Mouse (Mus musculus): ENCODE measurements around the gene Cers3. TPM values are rescaled to one million over a fixed set of nuclear protein-coding genes. Genes with fewer than 3 reads are reported as not detected.

The Cers3 gene
- polyA plus RNA-seq, 1 experiment from 2014 or later, result 0.69 TPM

DNA sequence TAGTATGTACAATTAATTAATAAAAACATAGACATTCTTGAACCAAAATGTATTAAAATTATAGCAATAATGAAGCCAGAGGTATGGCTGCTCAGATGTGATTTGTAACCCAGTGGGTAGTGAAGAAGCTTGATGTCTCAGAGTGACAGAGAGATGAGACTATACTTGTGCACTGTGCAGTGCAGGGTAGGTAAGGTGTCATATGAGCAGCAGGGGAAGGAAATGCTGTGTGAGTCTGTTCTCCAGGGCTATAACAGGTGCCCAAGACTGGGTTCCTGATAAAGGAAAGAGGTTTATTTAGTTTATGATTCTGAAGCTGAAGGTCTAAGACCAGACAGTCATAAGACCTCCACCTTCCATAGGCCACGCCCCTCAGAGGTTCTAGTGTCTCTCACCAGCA, 69.9 kb downstream of the Cers3 start:
- no peak overlapping the region for H3K4me3 ChIP-seq
- H3K36me3 ChIP-seq, result no peaks in the 10 kb centered on the region
- WGBS, result 70% methylated on average over 1 of the region's 1 CpGs
- no peak overlapping the region for H3K27ac ChIP-seq (replicated peaks)
- H3K27me3 ChIP-seq (ENCODE audit: low read depth, poor library complexity, severe bottlenecking), result no peaks in the 10 kb centered on the region
- no peaks in the 10 kb centered on the region for H3K9me3 ChIP-seq (replicated peaks)
- no peaks in the 10 kb centered on the region for H3K4me1 ChIP-seq
- DNase-seq (ENCODE audit: low spot score), result no peak

DNA sequence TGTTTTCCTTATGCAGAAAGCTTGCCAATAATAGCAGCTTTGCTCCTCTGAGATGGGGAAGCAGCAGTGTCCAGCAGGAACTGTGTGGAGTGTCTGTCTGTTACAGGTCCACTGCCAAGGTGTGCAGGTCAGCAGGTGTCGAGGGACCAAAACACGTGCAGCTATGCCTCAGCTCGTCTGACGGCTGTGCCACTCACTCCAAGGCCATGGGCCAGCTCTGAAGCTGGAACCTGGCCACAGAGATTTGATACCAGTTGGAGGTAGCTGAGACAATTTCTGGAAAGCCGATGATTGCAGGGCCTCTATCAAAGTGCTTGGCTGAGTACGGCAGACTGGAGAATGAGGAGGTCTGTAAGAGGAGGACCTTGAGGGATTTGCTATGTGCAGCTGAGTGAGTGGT, 72.2 kb downstream of the Cers3 start:
- WGBS, result 90% methylated on average over 6 of the region's 6 CpGs
- no peaks in the 10 kb centered on the region for H3K9me3 ChIP-seq (replicated peaks)

DNA sequence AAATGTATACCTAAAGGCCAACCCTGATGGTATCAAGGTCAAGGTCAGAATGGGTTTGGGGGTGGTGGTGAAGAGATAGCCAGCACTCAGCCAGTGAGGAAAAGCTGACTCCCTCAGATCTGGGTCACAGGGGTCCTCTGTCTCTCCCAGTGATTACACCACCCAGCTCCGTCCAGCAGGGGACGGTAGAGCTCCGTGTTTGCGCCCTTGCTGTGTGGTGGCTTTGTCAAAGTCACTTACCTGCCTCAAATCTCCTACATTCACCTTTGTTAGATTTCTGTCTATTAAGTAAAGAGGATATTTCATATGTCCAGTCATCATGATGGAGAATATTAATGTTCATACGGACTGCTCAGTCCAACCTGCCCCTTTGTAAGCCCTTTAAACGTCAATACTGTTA, 76.7 kb downstream of the Cers3 start:
- Histone ChIP-seq H3K36me3 (no peaks in the 10 kb centered on the region), H3K4me3 (no peak overlapping the region), H3K27ac (replicated peaks) (no peak overlapping the region), H3K4me1 (no peaks in the 10 kb centered on the region), H3K27me3 (ENCODE audit: low read depth, poor library complexity, severe bottlenecking) (no peaks in the 10 kb centered on the region), H3K9me3 (replicated peaks) (no peaks in the 10 kb centered on the region)
- peak; percentile 36 for DNase-seq (ENCODE audit: low spot score)
- 27% methylated on average over 6 of the region's 6 CpGs for WGBS

More for the DNA sequence above, 72.2 kb downstream of the Cers3 start:
- Histone ChIP-seq H3K27ac (replicated peaks) (no peak overlapping the region), H3K36me3 (no peaks in the 10 kb centered on the region), H3K27me3 (ENCODE audit: low read depth, poor library complexity, severe bottlenecking) (no peaks in the 10 kb centered on the region), H3K4me3 (no peak overlapping the region), H3K4me1 (no peaks in the 10 kb centered on the region)
- no peak for DNase-seq (ENCODE audit: low spot score)

DNA sequence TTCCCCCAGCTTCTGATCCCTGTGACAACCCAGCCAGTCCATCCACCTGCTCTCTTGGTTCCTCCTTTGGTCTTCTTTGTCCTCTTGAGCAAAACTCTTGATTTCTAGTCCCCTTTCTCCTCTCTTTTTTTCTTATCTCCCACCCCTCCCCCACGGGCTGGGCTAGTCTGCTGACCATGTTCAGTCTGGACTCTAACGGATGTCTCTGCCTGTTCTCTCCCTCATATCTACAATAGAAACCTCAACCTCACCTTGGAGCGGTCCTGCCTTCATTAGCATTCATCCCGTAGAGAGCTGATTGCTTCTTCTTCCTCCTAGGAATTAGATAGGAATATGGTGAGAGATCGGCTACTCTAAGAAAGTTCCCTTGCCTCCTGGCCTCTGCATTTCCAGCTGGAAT, 87.5 kb downstream of the Cers3 start:
- Histone ChIP-seq H3K27ac (replicated peaks) (no peak overlapping the region), H3K27me3 (ENCODE audit: low read depth, poor library complexity, severe bottlenecking) (no peaks in the 10 kb centered on the region; the same call in 1 of the 2 replicates), H3K4me3 (no peak overlapping the region), H3K9me3 (replicated peaks) (no peaks in the 10 kb centered on the region), H3K36me3 (no peaks in the 10 kb centered on the region), H3K4me1 (no peaks in the 10 kb centered on the region)
- DNase-seq (ENCODE audit: low spot score), result no peak
- WGBS, result 83% methylated on average over 5 of the region's 5 CpGs

DNA sequence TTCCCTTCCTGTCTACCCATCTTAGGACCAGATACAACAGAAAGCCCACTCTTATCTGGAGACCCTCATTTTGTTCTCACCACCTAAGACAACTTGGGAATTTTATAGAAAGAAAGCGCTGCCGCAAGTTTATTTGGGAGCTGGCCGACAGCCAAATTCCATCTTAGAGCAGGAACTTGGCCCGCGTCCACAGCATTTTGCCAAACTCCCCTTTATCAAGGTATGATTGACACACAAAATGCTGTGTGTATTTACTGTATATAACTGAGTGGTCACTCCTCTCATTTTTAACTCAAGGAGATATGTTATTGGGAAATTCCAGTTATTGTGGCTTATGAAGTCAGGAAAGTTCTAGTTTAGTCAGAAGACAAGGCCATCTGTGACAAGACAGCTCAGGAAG, 88.0 kb downstream of the Cers3 start:
- DNase-seq (ENCODE audit: low spot score), result no peak
- H3K4me3 ChIP-seq, result no peak overlapping the region
- no peaks in the 10 kb centered on the region; the same call in 1 of the 2 replicates for H3K27me3 ChIP-seq (ENCODE audit: low read depth, poor library complexity, severe bottlenecking)
- WGBS, result 95% methylated on average over 5 of the region's 5 CpGs
- no peaks in the 10 kb centered on the region for H3K4me1 ChIP-seq
- no peaks in the 10 kb centered on the region for H3K36me3 ChIP-seq
- H3K27ac ChIP-seq (replicated peaks), result no peak overlapping the region
- H3K9me3 ChIP-seq (replicated peaks), result no peaks in the 10 kb centered on the region

DNA sequence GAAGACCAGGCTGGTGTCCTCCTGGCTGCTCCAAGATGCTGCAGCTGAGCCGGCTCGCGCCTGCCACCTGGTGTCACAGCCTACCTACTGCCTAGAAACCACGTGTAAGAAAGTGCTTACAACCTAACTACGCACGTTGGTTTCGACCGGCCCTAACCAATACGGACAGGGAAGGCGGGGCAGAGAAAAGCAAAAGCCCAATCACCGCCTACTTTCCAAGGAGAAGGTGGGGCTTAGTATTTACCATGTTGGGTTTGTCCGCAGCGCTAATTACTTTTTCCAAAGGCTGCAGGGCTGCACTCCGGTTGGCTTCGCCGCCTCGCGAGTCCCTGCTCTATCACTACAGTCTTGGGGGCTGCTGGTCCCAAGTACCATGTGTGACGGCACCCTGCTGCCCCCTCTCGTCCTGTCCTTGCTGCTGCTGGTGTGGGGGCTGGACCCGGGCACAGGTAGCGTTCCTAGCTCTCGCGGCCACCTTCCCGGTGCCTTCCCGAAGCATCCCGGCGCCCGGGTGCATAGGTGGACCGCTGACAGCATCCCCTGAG, 96.2 kb downstream of the Cers3 start, which contains the start of gene Adamts17:
Adamts17 (plus strand) TSS at position 273 of the 545 bp plus-strand sequence.
- Histone ChIP-seq H3K4me1 (peaks cover 20% of the 10 kb centered on the region), H3K27me3 (ENCODE audit: low read depth, poor library complexity, severe bottlenecking) (peaks cover 50% of the 10 kb centered on the region), H3K9me3 (replicated peaks) (no peaks in the 10 kb centered on the region), H3K27ac (replicated peaks) (peak within 1 kb of the TSS; percentile 55; the same call in 1 of the 2 replicates), H3K36me3 (no peaks in the 10 kb centered on the region), H3K4me3 (peak within 1 kb of the TSS; percentile 65)
- DNase-seq (ENCODE audit: low spot score), result peak; percentile 91
- under 1% methylated on average over 30 of the region's 30 CpGs for WGBS

DNA sequence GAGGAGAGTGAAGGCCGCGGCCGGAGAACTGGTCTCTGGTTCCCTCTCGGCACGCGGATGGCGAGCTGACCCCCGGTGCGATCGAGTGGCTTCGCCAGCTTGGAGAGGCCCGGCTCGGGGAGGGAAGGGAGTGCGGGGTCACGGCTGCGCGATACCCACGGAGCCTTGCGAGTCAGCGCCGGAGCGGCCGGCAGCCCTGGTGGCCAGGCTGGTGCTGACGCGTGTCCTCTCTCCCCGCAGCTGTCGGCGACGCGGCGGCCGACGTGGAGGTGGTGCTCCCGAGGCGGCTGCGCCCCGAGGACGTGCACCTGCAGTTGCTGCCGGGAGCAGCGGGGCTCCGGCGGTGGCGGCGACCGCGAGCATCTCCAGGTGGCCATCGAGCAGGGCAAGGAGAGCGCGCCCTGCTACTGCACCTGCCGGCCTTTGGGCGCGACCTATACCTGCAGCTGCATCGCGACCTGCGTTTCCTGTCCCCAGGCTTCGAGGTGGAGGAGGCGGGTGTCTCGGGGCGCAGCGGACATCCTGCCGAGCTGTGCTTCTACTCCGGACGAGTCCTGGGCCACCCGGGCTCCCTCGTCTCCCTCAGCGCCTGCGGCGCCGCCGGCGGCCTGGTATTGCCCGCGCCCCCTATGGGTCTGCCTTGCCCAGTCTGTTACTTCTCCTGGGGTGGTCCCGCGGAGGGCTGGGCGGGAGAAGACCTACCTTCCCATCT, 96.9 kb downstream of the Cers3 start:
- Histone ChIP-seq H3K9me3 (replicated peaks) (no peaks in the 10 kb centered on the region), H3K4me1 (peaks cover 20% of the 10 kb centered on the region), H3K27me3 (ENCODE audit: low read depth, poor library complexity, severe bottlenecking) (peaks cover 50% of the 10 kb centered on the region), H3K36me3 (no peaks in the 10 kb centered on the region), H3K4me3 (peak overlapping the region; percentile 65), H3K27ac (replicated peaks) (peak overlapping the region; percentile 55; the same call in 1 of the 2 replicates)
- DNase-seq (ENCODE audit: low spot score), result peak; percentile 55
- WGBS, result under 1% methylated on average over 74 of the region's 76 CpGs

DNA sequence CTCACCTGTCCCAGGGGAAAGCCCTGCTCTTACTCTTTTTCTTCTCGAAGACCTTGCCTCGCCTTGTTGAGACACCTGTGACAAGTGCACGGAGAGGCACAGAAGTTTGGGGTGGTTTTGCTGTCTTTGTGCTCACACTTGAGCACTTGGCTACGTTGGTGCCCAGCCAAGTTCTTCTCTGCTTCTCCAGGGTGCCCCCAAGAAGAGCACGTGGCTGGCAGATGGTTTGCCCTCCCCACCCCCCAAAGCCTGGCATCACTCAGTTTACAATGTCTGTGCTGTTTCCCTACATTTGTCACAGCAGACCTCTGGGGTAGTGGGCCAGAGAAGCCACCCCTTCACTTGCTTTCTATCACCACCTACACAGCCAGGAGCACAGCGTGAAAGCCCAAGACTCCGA, 97.9 kb downstream of the Cers3 start:
- H3K27me3 ChIP-seq (ENCODE audit: low read depth, poor library complexity, severe bottlenecking), result peaks cover 50% of the 10 kb centered on the region
- no peak overlapping the region for H3K4me3 ChIP-seq
- H3K36me3 ChIP-seq, result no peaks in the 10 kb centered on the region
- no peak for DNase-seq (ENCODE audit: low spot score)
- peaks cover 20% of the 10 kb centered on the region for H3K4me1 ChIP-seq
- no peak overlapping the region for H3K27ac ChIP-seq (replicated peaks)
- no peaks in the 10 kb centered on the region for H3K9me3 ChIP-seq (replicated peaks)
- WGBS, result 82% methylated on average over 7 of the region's 7 CpGs

DNA sequence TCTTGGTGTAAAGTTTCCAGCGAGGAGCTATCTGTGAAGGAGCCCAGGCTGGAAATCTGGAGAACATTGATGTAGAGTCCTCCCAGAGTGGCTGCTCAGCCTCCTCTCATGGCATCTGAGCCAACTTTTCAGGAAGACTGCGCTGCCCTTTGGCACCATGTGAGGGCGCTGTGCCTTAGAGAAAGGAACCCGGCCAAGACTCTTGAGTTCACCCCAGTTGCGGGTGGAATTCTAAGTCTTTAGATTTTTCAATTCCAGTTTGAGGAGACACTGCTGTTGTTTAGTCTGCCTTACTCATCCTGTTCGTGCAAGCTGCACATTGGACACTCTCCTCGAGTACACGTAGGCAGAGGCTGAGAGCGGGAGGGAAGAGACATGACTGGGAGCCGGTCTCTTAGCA, 98.7 kb downstream of the Cers3 start:
- Histone ChIP-seq H3K36me3 (no peaks in the 10 kb centered on the region), H3K9me3 (replicated peaks) (no peaks in the 10 kb centered on the region), H3K4me1 (peaks cover 20% of the 10 kb centered on the region), H3K27me3 (ENCODE audit: low read depth, poor library complexity, severe bottlenecking) (peaks cover 49% of the 10 kb centered on the region), H3K4me3 (no peak overlapping the region), H3K27ac (replicated peaks) (no peak overlapping the region)
- 56% methylated on average over 10 of the region's 10 CpGs for WGBS
- peak; percentile 54 for DNase-seq (ENCODE audit: low spot score)

DNA sequence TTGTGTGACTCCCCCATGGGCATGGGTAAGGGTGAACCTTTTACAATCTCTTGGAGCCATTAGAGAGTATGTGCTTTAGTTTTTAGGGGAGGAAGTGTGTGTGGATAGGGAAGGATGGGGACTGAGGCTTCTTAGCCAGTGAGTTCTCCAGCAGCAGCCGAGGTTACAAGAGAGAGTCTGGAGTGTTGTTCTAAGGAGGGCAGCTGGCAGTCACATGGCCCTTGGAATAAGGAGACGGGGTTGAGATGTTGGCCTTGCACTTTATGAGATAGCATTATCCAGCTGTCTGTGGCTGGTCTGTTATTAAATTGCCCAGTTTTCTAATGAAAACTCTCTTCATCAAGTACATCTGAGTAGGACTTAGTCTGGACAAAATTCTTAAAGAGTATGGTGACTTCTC, 100.5 kb downstream of the Cers3 start:
- no peaks in the 10 kb centered on the region for H3K9me3 ChIP-seq (replicated peaks)
- no peaks in the 10 kb centered on the region for H3K36me3 ChIP-seq
- no peak for DNase-seq (ENCODE audit: low spot score)
- H3K4me3 ChIP-seq, result no peak overlapping the region
- H3K4me1 ChIP-seq, result peaks cover 20% of the 10 kb centered on the region
- no peak overlapping the region for H3K27ac ChIP-seq (replicated peaks)
- 75% methylated on average over 2 of the region's 2 CpGs for WGBS
- peaks cover 32% of the 10 kb centered on the region for H3K27me3 ChIP-seq (ENCODE audit: low read depth, poor library complexity, severe bottlenecking)

DNA sequence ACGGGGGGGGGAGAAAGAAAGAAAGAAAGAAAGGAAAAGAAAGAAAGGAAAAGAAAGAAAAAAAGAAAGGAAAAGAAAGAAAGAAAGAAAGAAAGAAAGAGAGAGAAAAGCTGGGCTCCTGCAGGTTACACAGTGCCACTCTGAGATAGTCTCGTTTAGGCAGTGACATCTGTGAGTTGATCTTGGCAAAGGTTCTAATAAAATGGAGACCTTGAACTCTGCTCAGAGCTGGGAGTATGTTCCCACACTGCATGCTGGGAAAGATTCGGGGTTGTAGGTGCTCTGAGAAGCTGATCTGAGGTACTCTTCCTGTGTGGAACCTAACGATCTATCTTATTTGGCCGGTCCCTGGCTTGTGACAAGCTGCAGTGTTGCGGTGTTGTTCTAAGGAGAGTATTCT, 103.3 kb downstream of the Cers3 start:
- H3K27ac ChIP-seq (replicated peaks), result no peak overlapping the region
- 87% methylated on average over 6 of the region's 6 CpGs for WGBS
- peaks cover 14% of the 10 kb centered on the region for H3K27me3 ChIP-seq (ENCODE audit: low read depth, poor library complexity, severe bottlenecking)
- H3K4me3 ChIP-seq, result no peak overlapping the region
- no peak for DNase-seq (ENCODE audit: low spot score)
- no peaks in the 10 kb centered on the region for H3K9me3 ChIP-seq (replicated peaks)
- H3K4me1 ChIP-seq, result 0 out of 2 replicates have a peak, but pooled peaks cover 5% of the 10 kb centered on the region
- no peaks in the 10 kb centered on the region for H3K36me3 ChIP-seq

DNA sequence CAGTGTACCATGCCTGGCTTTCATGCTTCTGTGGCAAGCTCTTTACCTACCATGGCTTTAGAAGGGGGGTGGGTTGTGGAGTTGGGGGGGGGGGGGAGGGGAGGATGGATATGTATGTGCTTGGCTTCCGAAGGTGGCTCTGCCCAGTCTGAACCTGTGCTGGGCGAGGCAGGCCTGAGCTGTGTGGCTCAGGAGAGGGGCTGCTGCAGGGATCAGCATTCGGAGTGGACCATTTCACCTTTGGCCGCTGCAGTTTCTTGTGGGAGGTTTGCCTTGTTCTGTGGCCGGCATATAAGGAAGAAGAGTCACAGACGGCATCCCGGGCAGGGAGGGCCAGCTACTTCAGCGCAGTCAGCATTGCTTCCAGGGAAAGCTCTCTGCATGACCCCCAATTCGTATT, 104.0 kb downstream of the Cers3 start:
- H3K9me3 ChIP-seq (replicated peaks), result no peaks in the 10 kb centered on the region
- H3K4me3 ChIP-seq, result no peak overlapping the region
- H3K27me3 ChIP-seq (ENCODE audit: low read depth, poor library complexity, severe bottlenecking), result peaks cover 6% of the 10 kb centered on the region; the same call in 1 of the 2 replicates
- 0 out of 2 replicates have a peak, but pooled peaks cover 5% of the 10 kb centered on the region for H3K4me1 ChIP-seq
- no peaks in the 10 kb centered on the region for H3K36me3 ChIP-seq
- H3K27ac ChIP-seq (replicated peaks), result no peak overlapping the region
- DNase-seq (ENCODE audit: low spot score), result no peak
- WGBS, result 93% methylated on average over 9 of the region's 9 CpGs

DNA sequence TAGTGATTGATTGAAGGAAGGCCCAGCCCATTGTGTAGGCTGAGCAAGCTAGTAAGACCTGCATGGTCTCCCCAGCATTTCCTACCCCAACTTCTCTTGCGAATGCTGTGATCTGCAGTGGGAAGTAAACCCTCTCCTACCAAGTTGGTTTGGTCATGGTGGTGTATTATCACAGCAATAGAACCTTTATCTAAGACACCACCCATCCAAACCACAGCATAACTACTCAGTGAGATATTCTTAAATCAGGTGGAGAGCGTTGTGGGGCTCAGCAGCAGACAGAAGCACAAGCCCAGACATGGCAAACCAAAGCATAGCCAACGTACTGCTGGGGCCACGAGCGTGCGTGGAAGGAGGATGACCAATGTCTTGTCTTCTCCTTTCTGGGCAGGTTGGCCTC, 106.0 kb downstream of the Cers3 start:
- Histone ChIP-seq H3K36me3 (no peaks in the 10 kb centered on the region), H3K4me1 (peaks cover 6% of the 10 kb centered on the region; the same call in 1 of the 2 replicates), H3K27ac (replicated peaks) (no peak overlapping the region), H3K4me3 (no peak overlapping the region), H3K27me3 (ENCODE audit: low read depth, poor library complexity, severe bottlenecking) (no peaks in the 10 kb centered on the region), H3K9me3 (replicated peaks) (no peaks in the 10 kb centered on the region)
- DNase-seq (ENCODE audit: low spot score), result no peak
- whole genome bisulfite sequencing, result 89% methylated on average over 6 of the region's 6 CpGs
